Mouse (Mus musculus) bone marrow, adult 2 months (tissue): ENCODE results near the gene Nadk. TPM values are rescaled to one million over a fixed set of nuclear protein-coding genes. Genes with fewer than 3 reads are reported as not detected.
"Not testable (repeated sequence)": the region's sequence is repeated elsewhere in the genome, so short reads cannot be mapped to it uniquely, and the experiment has no call there.

ENCODE experiments used
- H3K27ac ChIP-seq: fragments of 200-500 bp; 2 replicates; pipeline ENCODE4 v1.5.1; 2012; ENCODE audit warnings: low read depth, mild to moderate bottlenecking, control low read depth, inconsistent platforms, low read length; ENCODE audit not compliant: control insufficient read depth, poor library complexity, insufficient read depth
- H3K4me1 ChIP-seq: fragments of 200-500 bp; 2 replicates; pipeline ENCODE4 v1.6.1; 2011; ENCODE audit warnings: low read length; ENCODE audit not compliant: control insufficient read depth, insufficient read depth
- H3K4me3 ChIP-seq: fragments of 200-500 bp; replicated peaks from 2 replicates; pipeline ENCODE3; 2011; ENCODE audit warnings: mild to moderate bottlenecking, low read depth, low read length, control low read depth; ENCODE audit not compliant: control insufficient read depth
- CTCF ChIP-seq: fragments of 200-500 bp; IDR thresholded peaks from 2 replicates; pipeline ENCODE4 v1.5.1; 2011; ENCODE audit warnings: low read length, control low read depth; ENCODE audit not compliant: control insufficient read depth, insufficient read depth
- POLR2A ChIP-seq: fragments of 200-500 bp; IDR thresholded peaks from 2 replicates; pipeline ENCODE4 v1.6.1; 2011; ENCODE audit warnings: low read depth, mild to moderate bottlenecking, control low read depth, low read length, borderline replicate concordance; ENCODE audit not compliant: control insufficient read depth
- WGBS: fragments of 180-500 bp; shearing (Covaris S2); methylation state at CpG from one replicate; pipeline ENCODE4 v1.1.7; 2018; 5-methylcytosine and 5-hydroxymethylcytosine counted together
- polyA plus RNA-seq: library from polyadenylated mRNA; stranded (reverse); fragments of >200 nt; gene quantifications from 2 replicates; pipeline ENCODE4 v1.2.4, GENCODE M21; 2011; ENCODE audit warnings: low replicate concordance; ENCODE audit not compliant: missing spikeins, insufficient read depth, insufficient read length

The Nadk gene
- polyA plus RNA-seq, 1 experiment: 52.6 TPM

DNA sequence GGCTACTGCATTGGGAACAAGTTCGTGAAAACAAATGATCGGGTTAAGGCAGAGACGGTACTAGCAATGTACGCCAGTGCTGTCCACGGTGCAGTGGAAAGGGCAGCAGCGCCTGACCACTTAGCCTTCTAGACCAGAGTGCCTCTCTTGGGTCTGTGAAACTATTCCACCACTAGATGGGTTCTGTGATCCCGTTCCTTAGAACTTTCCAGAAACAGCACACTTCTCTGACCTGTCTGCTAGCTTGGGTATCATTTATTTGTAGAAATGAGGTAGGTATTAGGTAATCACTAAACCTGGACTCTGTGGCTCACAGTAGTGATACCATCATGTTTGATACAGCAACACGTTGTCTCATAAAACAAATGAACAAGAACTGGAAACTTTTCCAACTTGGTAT, 4.4 kb downstream of the Nadk start:
- 85% methylated on average over 8 of the region's 8 CpGs for WGBS
- H3K27ac ChIP-seq: no peak overlapping the region
- H3K4me3 ChIP-seq: no peak overlapping the region
- peaks cover 3% of the 10 kb centered on the region; the same call in 1 of the 2 replicates for H3K4me1 ChIP-seq
- TF ChIP-seq CTCF (no peak), POLR2A (no peak)

DNA sequence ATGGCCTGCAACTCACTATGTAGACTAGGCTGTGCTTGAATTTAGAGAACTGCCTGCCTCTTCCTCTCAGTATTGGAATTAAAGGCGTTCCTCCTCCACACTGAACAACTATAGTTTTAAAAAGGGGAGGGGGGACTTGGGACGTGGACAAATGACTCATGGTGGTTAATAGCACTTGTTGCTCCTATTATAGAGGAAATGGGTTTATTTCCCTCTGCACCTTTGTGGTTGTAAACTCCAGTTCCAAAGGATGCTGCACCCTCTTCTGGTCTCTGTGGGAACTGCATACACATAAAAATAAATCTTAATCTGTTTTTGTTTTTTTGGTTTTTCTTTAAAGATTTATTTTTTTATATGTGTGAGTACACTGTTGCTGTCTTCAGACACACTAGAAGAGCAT, 6.0 kb downstream of the Nadk start:
- Histone ChIP-seq H3K4me1 (peaks cover 2% of the 10 kb centered on the region; the same call in 1 of the 2 replicates), H3K27ac (no peak overlapping the region), H3K4me3 (no peak overlapping the region)
- no peak for TF ChIP-seq POLR2A
- TF ChIP-seq CTCF: no peak
- WGBS: 1% methylated on average over 2 of the region's 2 CpGs

DNA sequence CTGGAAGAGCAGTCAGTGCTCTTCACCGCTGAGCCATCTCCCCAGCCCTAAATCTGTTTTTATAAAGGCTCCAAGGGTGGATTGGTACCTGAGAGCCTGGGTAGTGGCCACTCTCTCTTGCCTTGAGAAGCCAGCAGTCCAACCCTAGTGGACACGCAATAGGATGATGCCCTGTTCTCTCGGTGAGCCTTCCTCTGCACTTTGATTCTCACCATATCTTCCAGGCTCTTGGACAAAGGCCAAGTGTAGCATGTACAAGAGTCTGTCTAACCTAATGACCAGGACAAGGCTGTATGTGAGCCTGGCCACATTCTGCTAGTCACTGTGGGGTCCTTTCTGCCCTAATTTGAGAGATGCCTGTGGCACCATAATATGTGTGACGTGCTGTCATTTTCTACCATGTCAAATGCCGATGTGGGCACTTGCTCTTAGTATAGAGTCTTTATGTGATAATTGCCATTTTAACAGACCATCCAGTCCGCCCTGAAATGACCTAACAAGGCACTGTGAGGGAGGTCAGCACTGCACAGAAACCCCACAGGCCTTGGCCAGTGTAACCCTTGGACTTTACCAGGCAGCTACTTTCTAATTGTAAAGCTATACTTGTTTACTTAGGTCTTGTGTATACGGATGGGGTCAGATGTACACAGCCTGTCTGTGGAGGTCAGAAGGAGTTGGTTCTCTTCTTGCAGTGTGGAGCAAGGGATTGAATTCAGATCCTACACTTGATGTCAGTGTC, 6.6 kb downstream of the Nadk start:
- H3K27ac ChIP-seq: no peak overlapping the region
- peaks cover 2% of the 10 kb centered on the region; the same call in 1 of the 2 replicates for H3K4me1 ChIP-seq
- WGBS: 89% methylated on average over 7 of the region's 7 CpGs
- no peak for TF ChIP-seq POLR2A
- no peak for TF ChIP-seq CTCF
- no peak overlapping the region for H3K4me3 ChIP-seq

DNA sequence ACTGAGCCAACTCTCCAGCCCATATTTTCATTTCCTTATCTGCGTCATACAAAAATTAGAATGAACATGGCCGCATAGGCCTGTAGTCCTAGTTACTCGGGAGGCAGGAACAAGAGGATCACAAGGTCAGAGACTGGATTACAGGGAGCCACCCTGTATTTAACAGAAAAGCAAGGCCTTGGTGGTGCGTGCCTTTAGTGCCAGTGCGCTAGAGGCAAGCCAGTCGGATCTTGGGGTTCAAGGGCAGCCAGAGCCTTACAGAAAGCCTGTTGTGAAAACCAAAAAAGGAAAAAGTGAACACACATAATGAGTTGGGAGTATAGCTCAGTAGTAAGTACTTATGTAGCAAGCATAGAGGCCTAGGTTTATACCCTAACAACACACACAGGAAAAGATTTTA, 7.6 kb downstream of the Nadk start:
- TF ChIP-seq CTCF (no peak), POLR2A (no peak)
- Histone ChIP-seq H3K27ac (no peak overlapping the region), H3K4me3 (no peak overlapping the region), H3K4me1 (no peaks in the 10 kb centered on the region; the same call in 1 of the 2 replicates)
- 91% methylated on average over 6 of the region's 6 CpGs for WGBS

DNA sequence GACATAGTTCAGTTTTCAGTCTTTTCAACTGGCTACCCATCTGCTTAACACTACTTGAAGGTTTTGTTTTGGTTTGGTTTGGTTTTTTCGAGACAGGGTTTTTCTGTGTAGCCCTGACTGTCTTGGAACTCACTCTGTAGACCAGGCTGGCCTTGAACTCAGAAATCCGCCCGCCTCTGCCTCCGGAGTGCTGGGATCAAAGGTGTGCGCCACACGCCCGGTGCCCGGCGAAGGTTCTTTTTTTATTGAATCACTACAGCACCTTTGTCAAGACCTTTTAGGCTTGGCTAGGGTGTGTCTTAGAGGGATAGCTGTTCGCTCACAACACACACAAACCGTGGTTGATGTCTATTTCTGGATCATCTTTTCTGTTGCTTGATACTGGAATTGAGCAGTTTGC, 8.1 kb downstream of the Nadk start:
- not testable (repeated sequence) for H3K4me3 ChIP-seq, H3K27ac ChIP-seq, H3K4me1 ChIP-seq
- WGBS: 88% methylated on average over 11 of the region's 11 CpGs

DNA sequence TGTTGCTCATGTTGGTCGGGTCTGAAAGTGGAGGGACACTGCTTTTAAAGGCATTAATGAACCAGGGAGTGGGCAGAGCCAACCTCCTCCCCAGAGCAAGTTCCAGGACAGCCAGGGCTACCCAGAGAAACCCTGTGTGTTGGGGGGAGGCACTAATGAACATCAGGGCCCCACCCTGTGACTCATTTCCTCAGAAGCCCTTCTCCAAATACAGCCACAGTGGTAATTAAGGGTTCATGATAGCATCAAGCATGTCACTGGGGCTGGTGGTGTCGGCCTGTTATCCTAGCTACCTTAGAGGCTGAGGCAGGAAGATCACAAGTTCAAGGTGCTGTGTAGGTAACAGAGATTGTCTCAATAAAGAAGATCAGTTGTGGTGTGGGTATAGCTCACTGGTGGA, 9.3 kb downstream of the Nadk start:
- Histone ChIP-seq H3K4me1 (no peaks in the 10 kb centered on the region; the same call in 1 of the 2 replicates), H3K27ac (no peak overlapping the region), H3K4me3 (no peak overlapping the region)
- no peak for TF ChIP-seq CTCF
- TF ChIP-seq POLR2A: no peak
- 60% methylated on average over 2 of the region's 2 CpGs for WGBS

DNA sequence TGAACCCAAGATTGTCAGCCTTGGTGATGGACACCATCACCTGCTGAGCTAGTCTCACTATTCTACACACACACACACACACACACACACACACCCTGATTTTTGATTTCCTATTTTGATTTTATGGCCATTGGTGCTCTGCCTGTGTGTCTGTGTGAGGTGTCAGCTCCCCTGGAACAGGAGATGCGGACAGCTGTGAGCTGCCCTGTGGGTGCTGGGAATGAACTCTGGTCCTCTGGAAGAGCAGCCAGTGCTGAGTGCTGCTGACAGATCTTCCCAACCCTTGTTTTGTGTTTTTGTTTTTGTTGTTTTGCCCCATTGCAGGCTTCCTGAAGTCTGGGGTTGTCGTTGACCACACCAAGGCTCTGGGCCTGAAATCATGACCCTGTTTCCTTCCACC, 11.0 kb downstream of the Nadk start:
- 70% methylated on average over 2 of the region's 2 CpGs for WGBS
- H3K4me1 ChIP-seq: no peaks in the 10 kb centered on the region
- no peak overlapping the region for H3K27ac ChIP-seq
- no peak for TF ChIP-seq CTCF
- TF ChIP-seq POLR2A: no peak
- no peak overlapping the region for H3K4me3 ChIP-seq

DNA sequence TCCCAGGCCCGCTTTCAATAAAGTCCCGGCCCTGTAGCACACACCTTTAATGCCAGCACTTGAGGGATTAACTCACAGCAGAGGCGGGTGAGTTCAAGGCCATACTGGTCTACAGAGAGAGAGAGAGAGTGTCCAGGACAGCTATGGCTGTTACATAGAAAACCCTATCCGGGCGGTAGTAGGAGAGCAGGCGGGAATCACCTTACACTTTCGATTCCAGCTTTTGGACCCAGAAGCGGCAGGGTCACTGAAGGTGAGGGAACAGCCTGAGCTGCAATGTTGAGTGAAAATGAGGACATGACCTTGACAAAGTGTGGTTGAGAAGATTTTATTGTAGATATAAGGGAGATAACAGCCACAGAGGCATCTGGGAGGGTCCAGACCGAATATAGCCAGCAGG, 11.7 kb downstream of the Nadk start:
- TF ChIP-seq CTCF (no peak), POLR2A (no peak)
- no peak overlapping the region for H3K4me3 ChIP-seq
- no peak overlapping the region for H3K27ac ChIP-seq
- H3K4me1 ChIP-seq: no peaks in the 10 kb centered on the region
- WGBS: 81% methylated on average over 9 of the region's 9 CpGs

DNA sequence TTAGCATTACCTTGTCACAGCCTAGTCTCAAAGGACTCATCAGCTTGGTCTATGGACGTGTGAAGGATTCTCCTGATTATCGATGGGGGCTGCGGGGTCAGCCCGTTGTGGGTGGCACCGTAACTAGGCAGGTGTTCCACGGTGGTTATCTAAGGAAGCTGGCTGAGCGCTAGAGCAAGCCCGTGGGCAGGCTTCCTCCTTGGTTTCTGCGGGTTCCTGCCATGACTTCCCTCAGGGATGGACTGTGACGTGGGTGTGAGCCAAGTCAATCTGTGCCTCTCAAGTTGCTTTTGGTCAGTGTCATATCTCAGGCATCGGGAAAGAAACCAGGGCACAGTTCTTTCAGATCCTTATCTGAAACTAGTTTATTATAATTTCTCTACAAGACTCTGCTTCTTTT, 12.8 kb downstream of the Nadk start:
- TF ChIP-seq POLR2A (no peak), CTCF (no peak)
- Histone ChIP-seq H3K4me3 (no peak overlapping the region), H3K4me1 (no peaks in the 10 kb centered on the region), H3K27ac (no peak overlapping the region)
- 2% methylated on average over 11 of the region's 11 CpGs for WGBS
